Mouse (Mus musculus): ENCODE measurements at regions not wholly inside any gene's neighbourhood (a gene's known extent, or its start where the extent isn't known, plus 50 kb on each side); places are given as distances from the start of the nearest gene placed in this dataset.
A peak's percentile ranks its signal among the peaks of the same experiment; 100 is the strongest.

DNA sequence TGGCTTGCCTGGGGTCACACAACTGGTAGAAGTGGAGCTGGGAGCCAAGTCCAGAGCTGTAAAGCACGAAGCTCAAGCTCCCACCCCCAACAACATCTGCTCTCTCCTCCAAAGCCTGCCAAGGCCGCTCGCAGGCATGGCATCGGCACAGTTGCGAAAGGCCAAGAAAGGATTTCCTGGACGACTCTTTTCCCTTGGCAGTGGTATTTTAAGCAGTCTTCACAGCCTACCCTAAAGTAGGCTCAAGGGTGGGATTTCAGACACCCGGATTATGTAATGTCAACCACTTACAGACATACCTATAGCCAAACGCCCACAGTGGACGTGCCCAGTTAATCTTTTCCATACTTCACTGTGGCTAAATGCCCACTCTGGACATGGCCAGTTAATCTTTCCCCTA is 162.6 kb downstream of the Inhbb start:
- DNase-seq (ENCODE audit: low spot score in 2 of 2), result peak; percentile 11 to 14

DNA sequence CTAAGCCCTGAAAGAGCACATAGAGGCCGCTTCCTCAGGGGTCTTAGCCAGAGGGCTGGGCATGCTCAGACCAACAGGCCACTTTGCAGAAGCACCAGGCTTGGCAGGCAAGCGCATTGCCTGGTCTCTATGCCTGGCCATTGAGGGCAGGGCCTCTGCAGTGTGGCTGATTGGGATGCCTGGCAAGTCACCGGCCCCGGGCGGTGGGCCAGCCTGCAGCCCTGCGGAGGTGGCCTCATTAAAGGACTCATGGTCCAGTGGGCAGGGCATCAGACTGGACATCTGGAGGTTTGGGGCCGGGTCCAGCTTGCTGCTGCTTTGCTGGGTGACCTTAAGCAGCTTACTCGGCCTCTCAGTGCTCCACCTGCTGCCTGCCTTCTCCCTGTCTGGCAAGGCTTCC is 165.3 kb downstream of the Inhbb start:
- DNase-seq (ENCODE audit: low spot score in 2 of 2), result peak; percentile 79 to 81

DNA sequence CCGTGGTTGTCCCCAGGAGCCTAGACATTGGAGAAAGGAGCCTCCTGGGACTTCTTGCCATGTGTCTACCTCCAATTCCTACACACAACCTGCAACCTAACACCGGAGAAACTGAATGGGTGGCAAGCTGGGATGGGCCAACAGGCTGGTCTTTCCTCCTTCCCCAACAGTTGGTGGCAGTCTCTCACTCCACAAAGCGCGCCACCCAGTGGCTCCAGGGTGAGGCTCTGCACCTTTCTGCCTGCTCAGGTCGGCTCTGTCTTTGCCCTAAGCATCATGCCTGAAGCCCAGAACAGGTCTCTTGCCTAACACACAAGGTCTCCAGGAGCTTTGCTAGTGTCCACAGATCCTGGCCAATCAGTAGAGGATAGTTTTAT is 166.0 kb downstream of the Inhbb start:
- DNase-seq (ENCODE audit: low spot score in 2 of 2), result peak in 1 of 2 experiments; percentile 8

DNA sequence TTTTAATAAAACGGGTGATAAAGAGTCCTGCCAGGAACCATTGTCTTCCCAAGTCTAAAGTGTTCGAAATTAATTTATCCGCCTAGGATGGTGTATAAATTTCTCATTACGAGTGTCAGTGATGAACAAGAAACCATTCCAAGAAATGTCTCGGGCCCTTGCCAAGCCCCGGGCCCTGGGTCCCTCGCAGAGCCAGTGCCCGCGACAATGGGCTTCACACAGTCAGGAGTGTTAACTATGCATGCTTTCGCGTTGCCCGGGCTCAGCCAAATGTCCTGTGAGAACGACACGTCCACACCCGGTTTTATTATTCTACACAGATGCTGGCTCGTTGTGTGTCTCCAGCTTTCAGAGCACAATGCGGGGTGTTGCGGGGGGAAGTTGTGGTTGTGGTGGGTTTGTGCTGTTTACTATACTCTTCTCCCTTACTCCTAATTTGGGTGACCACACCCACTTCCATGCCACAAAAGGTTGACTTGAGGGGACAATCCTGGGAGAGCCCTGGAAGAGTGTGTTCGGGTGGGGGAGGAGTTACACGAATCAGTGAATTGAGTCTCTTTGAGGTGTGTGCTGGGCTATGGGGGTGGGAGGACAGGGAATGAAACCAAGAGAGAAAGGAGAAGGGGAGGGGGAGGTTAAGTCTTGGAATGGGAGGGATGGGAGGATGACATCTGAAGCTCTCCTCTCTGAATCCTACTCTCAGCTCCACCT is 166.5 kb downstream of the Inhbb start:
- DNase-seq (ENCODE audit: low spot score in 2 of 2), result peak; percentile 18 to 37

DNA sequence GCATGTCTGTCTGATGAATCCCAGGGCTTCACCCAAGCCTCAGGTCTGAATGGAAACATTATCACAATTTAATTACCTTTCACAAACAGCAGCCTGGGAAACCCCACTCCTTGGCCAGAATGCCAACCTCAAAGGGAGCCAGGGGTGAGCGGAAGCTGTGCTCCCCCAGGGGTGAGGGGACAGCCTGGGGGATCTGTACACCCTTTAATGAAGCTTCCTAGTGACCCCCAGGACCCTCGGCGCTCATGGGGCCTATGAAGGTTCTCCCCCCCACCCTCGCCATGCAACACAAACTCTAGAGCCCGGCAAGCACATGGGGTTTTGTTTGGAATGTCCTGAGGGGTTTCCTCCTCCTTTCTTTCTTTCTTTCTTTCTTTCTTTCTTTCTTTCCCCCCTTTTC is 167.1 kb downstream of the Inhbb start:
- no peak for DNase-seq (ENCODE audit: low spot score in 2 of 2)

DNA sequence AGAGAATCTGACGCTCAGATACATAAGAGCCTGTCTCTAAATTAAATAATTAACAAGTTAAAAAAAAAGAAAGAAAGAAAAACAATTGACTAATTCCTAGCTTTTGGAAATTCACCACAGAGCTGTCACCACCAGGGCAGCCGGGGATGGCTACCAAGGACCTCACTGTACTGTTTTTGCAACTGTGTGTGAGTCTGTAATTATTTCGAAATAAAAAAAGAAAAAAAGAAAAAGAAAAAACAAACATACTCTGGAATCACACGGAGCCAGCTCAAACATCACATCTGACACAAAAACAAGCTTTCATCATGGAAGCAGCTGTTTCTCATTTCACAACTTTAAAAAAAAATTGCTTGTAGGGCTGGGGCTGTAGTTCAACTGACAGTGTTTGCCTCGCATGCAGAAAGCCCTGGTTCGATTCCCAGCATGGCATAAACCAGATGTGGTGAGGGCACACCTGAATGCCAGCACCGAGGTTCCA is 168.6 kb downstream of the Inhbb start:
- DNase-seq (ENCODE audit: low spot score in 2 of 2), result no peak

DNA sequence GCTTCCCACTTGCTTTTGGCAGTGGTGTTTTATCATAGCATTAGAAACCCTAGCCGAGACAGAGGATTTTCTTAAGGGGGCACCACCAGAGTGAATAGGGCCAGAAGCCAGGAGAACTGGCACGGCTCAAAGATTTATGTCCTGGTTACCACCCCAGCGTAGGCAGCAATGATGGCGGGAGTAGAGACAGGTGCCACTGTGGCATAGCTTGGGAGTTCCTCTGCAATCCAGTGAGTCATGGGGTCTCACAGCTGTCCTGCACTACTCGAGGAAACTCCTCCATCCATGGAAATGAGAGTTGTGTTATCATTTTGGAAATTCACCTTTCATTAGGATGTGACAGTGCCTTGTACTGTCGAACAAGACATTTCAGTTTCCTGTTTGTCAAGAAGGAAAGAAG is 169.6 kb downstream of the Inhbb start:
- no peak for DNase-seq (ENCODE audit: low spot score in 2 of 2)

DNA sequence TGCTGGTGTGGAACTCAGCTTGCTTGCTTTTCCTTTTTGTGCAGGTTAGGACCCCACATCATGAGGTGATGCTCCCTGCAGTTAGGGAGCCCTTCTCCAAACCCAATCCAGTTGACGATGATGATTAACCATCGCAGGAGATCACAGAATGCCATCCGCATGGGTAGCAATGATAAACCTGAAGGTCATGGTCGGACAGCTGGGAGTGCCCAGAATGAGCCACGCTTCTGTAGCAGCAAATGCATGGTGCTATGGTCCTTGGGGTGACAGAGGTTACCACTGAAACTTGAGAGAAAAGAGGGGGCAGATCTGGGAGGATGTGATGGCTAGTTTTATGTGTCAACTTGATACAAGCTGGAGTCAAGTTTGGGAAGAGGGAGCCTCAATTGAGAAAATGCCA is 170.3 kb downstream of the Inhbb start:
- no peak for DNase-seq (ENCODE audit: low spot score in 2 of 2)

DNA sequence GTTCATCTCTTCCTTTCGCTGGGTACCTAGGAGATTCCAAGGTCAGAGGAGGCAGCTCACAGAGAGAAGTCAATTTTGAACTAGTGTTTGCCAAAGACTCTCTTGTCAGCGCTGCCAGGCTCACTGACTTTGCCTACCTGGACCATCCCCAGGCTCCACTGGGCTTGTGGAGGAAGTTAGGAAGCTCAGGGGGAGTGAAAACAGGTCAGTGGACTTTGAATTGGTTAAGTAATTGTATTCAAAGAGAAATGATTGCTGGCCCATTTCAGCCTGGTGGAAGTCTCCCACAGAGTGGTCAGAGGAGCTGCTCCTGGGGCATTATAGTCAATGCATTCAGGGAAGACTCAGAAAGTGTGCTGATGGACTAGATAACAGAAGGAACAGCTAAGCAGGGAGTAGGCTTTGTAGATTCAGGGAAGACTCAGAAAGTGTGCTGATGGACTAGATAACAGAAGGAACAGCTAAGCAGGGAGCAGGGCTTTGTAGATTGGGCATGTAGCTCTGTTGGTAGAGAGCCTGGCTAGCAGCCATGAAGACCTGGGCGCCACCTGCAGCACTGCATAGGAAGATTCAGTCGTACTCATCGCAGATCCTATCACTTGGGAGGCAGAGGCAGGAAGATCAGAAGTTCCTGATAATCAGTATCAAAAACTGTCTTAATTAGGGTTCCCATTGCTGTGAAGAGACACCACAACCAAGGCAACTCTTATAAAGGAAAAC is 173.1 kb downstream of the Inhbb start:
- no peak for DNase-seq (ENCODE audit: low spot score in 2 of 2)

DNA sequence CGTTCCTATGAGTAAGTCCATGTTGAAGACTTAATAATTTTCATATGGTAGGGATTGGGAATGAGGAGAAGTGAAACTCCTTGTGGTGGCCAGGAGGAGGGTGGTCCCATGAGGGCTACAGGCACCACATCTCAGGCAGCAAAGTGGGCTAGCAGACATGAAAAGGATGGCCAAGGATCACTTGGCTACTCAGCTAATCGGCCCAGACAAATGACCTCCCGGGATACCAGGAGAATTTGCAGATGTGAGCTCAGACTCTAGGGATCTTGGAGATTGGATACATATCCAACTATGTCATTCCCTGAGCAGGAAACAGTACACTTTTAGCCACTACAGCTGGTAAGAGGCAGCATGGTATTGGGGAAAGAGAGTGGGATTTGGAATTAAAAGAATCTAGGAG is 174.9 kb downstream of the Inhbb start:
- DNase-seq (ENCODE audit: low spot score in 2 of 2), result no peak

DNA sequence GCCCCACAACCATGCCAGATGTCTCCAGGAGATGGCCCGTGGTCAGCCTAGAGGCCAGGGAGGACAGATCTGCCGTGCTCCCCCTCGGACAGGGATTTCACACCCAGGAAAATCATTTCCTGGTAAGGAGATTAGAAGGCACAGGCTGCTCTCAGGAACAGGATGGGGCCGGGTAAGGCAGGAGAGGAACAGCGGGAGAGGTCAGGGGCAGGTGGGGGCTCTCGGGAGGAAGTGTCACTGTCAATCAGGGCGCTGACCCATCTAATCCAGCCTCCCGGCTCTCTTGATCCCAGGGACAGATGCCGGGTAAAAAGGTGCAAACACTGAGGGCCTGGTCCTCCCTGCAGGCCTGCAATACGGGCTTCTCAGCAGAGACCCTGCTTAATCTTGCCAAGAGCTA is 183.6 kb downstream of the Inhbb start:
- DNase-seq (ENCODE audit: low spot score in 2 of 2), result no peak

DNA sequence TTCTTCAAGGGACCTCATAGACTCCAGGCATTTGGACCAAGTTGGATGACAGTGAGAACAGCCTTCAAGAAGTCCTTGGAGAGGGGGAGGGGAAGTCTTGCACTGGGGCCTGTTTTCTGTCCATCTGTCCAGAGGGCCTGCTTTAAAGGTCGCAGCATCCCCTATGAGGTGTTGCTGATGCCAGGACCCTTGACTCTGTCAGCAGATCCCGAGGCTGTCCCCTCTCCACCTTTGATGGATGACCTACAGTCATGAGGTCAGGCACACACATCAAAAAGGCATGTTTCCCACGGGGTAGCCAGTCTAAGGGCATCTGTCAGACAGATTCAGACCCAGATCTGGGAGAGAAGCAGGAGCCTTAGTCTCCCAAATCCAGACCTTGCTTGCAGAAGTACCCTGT is 183.4 kb upstream of the Gli2 start:
- no peak for DNase-seq (ENCODE audit: low spot score in 2 of 2)

DNA sequence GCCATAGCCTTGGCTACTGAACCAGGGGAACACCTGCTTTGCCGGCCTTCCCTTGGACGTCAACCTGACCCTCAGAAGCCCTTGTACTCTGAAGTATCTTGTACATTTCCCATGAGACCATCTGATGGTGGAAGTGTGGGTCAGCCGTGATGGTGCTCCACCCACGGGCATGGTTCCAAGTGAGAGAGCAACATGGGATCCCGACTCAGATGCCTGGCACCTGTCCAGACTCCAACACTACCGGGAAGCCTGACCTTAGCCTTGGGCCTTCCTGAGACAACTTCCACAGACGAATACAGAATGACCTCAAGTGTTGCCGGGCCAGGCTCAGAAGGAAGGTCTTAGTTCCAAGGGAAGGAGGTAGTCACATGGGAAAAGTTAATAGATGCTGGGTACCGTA is 181.0 kb upstream of the Gli2 start:
- DNase-seq (ENCODE audit: low spot score in 2 of 2), result no peak

DNA sequence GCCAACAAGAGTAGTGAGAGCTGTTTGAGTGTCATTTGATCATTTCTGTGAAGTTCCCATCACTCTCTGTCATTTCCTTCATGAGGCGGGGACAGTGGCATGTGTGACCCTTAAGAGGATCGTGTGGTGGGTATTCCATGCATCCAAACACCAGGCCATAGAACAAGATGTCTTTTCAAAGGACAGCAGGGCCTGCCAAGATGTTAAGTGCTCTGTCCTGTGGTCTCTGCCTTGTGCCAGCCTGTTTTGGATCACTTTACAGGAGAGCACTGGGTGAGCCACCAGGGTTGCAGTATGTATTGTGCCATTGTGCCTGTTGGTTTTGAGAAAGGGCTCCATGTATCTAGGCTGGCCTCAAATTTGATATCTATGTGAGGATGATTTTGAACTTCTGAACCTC is 173.6 kb upstream of the Gli2 start:
- no peak for DNase-seq (ENCODE audit: low spot score in 2 of 2)

DNA sequence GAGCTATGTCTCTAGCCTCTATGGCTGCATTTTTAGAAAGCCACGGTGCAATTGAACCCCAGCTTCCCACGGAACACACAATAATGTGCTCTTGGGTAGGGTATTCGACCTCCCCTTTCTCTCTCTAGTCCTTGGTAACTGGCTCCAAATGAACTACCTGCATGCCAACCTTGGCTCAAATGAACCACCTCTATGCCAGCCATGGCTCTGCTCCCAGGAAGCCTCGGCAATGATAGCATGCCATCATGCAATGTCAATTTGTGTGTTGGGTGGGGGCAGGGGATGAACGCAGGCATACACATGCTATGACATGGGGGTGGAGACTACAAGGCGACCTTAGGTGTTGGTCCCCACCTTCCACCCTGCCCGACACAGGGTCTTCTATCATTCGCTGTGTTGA is 170.5 kb upstream of the Gli2 start:
- DNase-seq (ENCODE audit: low spot score in 2 of 2), result no peak

DNA sequence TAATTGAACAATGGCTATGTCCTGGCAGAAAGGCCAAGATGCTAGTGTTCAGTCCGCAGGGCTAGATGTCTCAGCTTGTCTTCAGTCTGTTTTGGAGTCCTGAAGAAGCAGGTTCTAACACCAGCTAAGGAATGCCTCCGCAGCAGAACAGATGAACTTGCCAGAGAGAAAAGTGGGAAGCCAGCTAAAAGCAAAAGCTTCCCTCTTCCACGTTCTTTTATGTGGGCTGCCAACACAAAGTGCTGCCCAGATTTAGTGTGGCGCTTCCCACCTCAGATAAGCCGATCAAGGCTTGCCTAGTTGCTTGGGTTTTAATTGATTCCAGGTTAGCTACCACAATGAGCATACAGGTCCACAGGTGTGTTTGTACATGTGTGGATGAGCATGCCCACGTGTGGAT is 168.5 kb upstream of the Gli2 start:
- no peak for DNase-seq (ENCODE audit: low spot score in 2 of 2)

DNA sequence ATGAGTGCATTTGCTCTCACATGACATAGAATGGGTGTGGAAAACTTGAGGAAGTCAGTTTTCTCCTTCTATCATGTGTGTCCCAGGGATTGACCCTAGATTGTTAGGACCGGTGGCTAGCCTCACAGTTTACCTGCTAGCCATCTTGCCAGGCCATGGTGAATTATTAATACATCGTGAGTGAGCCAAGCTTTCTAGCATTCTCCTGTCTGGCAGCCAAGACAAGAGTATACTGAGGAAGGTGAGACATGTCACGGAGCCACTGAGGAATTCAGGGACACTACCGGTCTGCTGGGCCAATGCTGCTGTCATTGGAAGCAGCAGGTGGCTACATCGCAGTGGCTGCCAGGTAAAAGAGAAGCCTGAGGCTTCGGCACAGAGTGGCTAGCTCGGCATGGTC is 167.6 kb upstream of the Gli2 start:
- DNase-seq (ENCODE audit: low spot score in 2 of 2), result no peak

DNA sequence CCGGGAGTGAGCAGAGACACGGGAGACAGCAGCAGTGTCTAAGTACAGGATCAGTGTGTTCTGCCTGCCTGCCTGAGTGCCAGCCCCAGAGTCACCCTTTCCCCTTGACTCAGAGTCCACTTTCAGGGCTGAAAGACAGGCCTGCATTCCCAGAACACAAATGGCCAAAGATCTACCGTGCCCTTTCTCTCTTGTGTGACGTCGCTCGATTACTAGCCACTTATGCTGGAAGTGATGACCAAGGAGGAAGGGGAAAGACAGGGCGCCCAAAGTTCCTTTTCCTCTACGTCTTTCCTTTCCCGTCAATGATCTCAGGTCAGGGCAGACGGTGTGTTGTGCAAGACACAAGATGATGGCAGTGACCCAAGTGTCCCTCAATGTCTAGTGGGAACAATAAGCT is 166.4 kb upstream of the Gli2 start:
- DNase-seq (ENCODE audit: low spot score in 2 of 2), result no peak

DNA sequence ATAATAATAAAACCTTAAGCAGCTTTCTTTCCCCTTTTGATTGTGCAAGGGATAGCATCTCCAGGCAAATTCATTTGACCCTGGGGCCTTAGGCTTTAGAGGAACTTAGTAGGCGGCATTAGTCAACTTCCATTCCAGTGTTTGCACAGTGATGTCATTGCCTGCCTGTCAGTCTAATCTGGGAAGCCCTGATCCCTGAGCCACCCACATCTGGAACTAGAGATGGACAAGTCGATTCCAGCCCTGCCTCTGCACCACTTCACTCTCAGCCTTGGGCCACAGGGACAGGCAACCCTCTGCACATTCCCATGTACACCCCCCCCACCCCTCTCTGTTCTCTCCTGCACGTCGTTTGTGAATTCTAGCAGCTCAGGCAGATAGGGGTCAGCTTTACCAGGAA is 164.0 kb upstream of the Gli2 start:
- no peak for DNase-seq (ENCODE audit: low spot score in 2 of 2)

DNA sequence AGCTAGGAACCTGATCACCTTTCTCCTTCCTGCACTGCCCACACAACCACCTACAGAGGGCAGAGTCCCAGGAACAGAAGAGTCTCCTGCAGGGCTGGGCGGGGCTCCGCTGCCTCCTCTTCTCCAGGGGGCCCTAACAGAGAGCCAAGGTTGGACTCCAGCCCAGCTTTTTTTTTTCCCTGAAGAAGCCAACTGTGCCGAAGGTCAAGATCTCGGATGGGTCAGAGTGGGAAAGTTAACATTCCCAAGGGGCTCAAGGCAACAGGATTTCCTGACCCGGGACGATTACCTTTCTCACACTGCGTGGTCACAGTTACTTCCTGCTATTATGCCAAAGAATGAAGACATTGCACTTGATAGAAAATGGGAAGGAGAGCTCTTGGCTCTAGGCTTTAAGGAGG is 156.2 kb upstream of the Gli2 start:
- DNase-seq (ENCODE audit: low spot score in 2 of 2), result no peak

DNA sequence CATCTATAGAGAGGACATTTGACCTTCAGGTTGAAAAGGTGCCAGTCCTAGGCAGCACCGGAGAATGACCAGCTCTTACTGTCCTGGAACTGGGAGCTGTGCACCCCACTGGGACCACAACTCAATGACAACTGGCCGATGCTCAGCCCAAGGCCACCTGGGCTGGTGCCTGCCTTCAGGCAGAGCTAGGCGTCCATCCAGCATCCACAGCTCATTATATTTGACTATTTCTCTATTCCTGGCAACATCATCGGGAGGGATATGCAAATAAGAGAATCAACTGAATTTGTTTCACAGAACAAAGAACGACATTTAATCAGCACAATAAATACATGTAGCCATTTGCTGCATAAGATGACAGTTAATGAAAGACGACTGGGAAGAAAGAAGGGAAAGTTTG is 149.0 kb upstream of the Gli2 start:
- no peak for DNase-seq (ENCODE audit: low spot score in 2 of 2)

DNA sequence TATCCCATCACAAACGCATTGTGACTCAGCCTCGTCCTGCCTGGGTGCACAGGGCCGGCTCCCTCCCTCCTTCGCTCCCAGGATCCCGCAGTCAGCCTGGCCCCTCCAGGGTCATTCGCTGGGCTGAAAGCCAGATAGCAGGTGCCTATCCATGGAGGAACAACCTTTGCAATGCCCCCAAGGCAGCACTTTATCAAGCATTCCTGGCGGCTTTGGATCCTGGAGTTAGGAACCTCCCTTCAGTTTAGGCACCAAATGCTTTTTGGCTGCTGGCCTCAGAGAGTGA is 143.9 kb upstream of the Gli2 start:
- DNase-seq (ENCODE audit: low spot score in 2 of 2), result no peak

DNA sequence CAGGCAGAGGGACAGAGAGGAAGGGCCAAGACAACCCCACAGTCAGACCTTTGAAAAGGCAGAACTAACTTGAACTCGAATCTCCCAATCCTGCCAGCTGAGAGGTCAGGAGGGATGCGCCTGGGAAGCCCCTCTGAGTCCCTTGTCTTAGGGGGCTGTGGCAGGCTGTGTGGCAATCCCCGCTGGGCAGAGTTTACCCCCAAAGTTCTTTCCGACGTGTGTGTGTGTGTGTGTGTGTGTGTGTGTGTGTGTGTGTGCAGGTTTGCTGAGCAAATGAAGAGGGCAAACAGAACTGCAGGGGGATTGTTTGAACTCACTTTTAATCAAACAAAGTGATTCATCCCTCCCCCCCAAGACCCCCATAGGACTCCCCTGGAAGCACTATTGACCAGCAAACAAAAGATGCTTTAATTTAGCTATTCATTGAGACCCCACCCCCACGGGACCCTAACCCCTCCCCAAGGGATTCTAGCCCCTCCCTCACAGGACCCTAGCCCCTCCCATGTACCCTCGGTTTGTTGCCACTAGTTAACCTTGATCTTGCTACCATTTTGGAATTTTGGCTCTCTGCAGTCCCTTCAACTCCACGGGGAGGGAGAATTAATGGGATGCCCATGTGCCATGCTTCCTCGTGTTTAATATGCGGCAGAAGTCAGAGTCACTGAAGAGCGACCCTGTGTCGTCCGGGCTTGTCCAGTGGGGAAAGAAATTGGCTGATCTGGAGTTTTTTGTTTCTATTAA is 143.4 kb upstream of the Gli2 start:
- no peak for DNase-seq (ENCODE audit: low spot score in 2 of 2)

Measured in layer of hippocampus, adult 8-10 months (tissue).